Mouse (Mus musculus) embryo, embryonic 9.5 days (tissue): ENCODE measurements at regions not wholly inside any gene's neighbourhood (a gene's known extent, or its start where the extent isn't known, plus 50 kb on each side); places are given as distances from the start of the nearest gene placed in this dataset.

ENCODE experiments used
- DNase-seq: peaks from one replicate; pipeline ENCODE4 v3.0.0-alpha.2; 2017; ENCODE audit errors: extremely low spot score

DNA sequence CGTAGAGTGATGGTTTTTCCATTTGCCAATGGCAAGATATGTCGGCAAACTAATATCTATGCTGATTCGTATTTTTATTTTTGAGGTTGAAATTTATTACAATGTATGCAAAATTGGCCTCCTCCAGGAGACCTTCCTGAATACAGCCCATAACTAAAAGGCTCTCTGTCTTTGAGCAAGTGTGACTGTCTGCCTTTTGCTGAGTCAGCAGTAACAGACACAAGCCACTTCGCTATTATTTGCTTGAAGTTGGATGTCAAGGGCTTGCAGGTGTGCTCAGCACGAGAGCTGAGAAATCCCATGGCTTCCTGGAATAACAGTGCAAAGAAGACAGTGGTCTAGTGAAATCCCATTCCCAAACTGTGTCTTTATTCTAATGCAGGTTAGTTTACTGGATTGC is 56.9 kb downstream of the Dmrt2 start:
- no peak for DNase-seq

- DNase-seq = no peak
Observed at GRCm38 (mm10) chr19:25729633-25730032, 57.4 kb downstream of the Dmrt2 start.

DNA sequence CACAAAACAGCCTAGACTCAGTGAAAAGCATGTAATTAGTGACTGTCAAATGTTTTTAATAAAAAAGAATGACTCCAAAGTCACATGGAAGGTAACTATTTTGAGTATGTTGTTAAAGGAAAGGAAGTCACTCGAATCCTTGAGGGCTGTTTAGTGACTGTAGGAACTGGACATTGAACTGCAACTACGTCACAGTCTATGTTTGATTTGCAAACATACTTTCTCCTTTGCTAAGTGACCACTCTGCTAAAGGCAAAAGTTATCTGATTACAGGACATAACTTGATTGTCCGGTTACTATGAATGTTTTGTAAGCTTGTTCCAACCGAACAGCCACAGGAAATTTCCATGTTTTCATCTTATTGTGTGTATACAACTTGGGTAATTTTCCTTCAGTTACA is 106.2 kb downstream of the Dmrt2 start:
- no peak for DNase-seq

GRCm38 (mm10) chr19:25779356-25779755 is 107.1 kb downstream of the Dmrt2 start:
- DNase-seq = peak; percentile 40

- no peak for DNase-seq
Observed at GRCm38 (mm10) chr19:25781314-25781713, 109.1 kb downstream of the Dmrt2 start.

- no peak for DNase-seq
Observed at GRCm38 (mm10) chr19:25802692-25803091, 130.5 kb downstream of the Dmrt2 start.

DNA sequence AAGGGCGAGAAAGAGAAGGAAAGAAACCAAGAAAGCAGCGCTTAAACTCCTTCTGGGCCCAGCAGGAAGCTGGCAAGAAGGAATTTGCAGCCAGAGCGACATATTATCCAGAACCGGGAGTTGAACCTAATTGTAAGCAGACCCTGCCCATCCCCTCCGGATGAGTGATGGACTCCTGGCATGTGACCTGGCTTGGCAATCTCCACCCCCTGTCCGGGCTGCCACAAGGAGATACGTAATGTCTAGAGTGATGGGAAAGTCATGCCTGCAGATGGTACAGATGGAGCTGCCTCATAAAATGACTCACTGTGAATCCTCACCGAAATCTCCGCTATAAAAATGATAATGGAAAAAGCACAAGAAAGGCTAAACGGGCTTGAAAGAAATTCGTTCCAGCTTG is 133.1 kb downstream of the Dmrt2 start:
- DNase-seq = peak; percentile 41

GRCm38 (mm10) chr19:25813651-25814050 is 141.4 kb downstream of the Dmrt2 start:
- no peak for DNase-seq

GRCm38 (mm10) chr19:25845158-25845557 is 172.9 kb downstream of the Dmrt2 start:
- DNase-seq = no peak

GRCm38 (mm10) chr19:25856344-25856743 is 184.1 kb downstream of the Dmrt2 start:
- no peak for DNase-seq

DNA sequence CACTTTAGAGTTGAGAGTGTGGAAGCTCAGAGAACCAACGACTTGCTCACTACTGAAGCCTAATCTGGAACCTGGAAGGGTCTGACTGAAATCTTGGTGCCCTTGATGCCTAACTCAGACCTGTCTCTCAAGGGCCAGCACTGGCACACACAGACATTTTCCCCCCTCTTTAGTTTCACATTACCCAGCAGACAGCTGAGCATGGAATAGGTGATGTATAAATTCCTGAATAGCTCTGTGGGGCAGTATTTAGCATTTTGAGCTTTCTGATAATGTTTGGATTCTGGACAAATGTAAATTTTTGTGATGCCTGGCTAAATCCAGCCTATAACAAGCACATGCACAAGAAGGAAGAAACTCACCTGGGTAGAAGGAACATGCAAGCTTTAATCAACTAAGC is 191.1 kb downstream of the Dmrt2 start:
- no peak for DNase-seq

- no peak for DNase-seq
Observed at GRCm38 (mm10) chr19:25906721-25907120, 234.5 kb downstream of the Dmrt2 start.

DNA sequence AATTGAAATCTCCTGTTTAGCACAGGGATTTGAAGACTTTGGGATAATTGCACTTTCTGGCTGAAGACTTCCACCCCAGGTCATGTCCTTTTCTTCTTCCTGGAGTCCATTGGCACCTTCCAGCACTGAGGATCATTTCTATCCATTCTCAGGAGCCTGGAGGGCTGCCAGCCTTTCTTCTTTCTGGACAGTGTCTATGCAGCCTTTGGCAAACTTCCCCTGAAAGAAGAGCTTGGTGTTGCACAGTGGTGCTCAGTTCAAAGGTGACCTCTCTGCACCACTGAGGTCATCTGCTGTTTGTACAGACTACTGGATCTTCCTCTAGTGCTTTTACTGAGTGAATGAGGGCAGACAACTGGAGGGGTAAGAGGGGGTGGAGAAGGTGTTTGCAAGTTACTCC is 249.8 kb downstream of the Dmrt2 start:
- no peak for DNase-seq

DNA sequence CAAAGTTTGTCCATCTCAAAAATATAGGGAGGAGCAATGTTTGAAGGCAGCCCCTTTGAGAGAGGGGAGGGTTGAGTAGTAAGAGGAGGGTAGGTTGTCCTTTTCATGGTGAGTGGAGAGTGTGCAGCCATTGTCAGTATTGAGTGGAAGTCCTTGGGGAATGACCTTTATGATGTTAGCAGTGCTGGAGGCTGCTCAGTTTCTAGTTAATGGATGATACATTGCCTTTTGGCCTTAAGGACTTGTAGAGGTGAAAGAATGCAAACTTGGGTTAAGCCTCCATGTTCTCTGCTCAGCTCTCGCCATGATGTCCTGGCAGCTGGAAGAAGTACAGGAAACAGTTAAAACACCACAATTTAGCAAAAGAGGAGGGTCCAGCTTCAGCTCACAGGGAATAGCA is 250.6 kb downstream of the Dmrt2 start:
- DNase-seq = no peak

DNA sequence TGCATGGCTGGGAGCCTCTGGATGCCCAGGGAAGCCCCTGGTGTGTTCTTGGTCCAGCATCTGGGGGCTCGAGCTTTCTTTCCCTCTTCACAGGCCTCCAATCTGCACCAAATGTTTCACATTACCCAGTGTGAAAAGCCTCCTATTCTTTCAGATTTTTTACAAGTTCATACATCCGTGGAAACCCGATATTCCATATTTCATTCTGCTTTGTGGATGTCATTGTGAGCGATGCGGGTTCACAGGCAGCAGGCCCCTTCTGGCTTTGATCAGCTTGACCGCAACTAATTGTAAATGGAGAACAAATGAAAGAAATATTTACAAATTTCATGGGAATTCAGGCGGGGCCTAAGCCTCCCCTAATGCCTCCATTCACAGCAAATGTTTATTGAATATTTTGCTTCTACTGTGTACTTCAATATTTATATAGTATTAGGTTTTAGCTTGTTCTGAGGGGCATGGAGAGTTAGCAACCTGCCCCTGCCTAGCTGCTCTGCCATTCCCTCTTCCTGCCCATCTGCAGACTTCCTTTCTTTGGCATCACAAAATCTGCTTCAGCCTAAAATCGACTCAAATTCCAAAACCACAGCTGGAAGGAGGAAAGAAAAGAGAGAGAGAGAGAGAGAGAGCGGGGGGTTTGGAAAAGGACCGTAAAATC is 251.6 kb downstream of the Dmrt2 start:
- DNase-seq = peak; percentile 16

- DNase-seq = no peak
Observed at GRCm38 (mm10) chr19:25924385-25924769, 252.2 kb downstream of the Dmrt2 start.

DNA sequence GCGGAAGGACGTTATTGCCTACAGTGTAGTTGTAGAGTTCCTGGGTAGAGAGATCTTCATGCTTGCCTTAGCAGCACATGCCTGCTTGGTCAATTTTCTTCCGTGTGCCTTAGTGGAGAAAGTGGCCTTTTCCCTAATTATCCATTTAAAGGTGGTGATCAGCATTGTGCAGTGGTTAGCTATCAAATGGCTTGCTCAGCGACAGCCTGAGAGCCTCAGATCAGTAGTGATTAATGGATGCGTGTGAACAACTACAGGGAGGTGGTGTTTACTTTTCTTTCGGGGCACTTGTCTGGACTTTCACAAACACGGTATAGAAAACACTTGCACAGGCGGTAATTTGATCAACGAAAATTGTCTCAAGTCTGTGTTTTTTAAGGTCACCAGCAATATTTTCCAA is 255.0 kb downstream of the Dmrt2 start:
- no peak for DNase-seq

GRCm38 (mm10) chr19:25937343-25937742 is 265.1 kb downstream of the Dmrt2 start:
- peak; percentile 25 for DNase-seq

DNA sequence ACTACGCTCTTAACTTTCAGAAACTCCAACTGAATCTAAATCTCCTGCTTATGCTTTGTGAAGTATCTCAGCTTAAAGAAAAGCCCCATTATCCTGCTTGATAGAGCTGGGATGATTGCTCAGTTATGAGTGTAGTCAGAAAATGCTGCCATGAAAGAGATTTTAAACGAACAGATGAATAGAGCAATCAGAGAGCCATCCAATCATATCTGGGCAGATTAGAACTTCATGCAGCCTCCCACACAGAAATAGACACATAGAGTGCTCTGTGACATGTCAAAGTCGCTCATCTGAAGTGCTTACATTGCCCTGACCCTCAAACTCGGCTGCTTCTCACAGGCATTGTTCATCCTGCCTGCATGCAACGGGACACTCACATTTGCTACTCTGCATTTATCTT is 299.0 kb downstream of the Dmrt2 start:
- no peak for DNase-seq

DNA sequence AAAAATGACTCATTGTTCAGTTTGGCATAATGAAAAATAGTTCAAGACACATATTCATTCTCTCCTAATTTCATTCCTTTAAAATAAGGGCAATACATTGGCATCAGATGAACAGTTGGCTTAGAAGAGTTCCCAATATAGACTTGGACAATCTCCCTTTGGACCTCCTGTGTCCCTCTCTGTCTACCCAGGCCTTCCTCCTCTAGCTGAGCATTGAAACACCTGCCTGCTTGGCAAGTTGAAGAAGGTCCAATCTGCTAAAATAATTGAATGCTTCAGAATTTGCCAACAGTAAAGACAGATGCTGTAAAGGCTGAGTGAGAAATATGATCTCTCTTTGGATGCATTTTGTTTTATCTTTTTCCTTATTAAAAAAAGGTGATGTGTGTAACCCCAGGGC is 303.0 kb downstream of the Dmrt2 start:
- DNase-seq = no peak

DNA sequence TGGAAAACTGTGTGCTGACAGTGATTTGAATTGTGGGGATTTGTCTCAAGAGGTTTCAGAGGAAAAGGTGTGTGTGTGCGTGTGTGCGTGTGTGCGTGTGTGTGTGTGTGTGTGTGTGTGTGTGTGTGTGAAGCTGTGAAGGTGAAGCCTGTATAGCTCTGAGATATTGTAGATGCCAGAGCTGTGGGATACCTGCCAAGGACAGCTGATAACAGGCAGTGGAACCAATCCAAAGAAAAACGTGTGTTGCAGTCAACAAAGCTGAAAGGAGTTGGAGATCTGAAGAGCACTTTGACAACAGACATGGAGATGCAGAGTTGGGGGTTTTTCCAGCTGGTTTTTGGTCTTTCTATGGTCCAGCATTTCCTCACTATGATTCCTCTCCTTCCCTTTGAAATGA is 308.1 kb downstream of the Dmrt2 start:
- no peak for DNase-seq

- DNase-seq = no peak
Observed at GRCm38 (mm10) chr19:26014620-26015180, 342.5 kb downstream of the Dmrt2 start.

DNA sequence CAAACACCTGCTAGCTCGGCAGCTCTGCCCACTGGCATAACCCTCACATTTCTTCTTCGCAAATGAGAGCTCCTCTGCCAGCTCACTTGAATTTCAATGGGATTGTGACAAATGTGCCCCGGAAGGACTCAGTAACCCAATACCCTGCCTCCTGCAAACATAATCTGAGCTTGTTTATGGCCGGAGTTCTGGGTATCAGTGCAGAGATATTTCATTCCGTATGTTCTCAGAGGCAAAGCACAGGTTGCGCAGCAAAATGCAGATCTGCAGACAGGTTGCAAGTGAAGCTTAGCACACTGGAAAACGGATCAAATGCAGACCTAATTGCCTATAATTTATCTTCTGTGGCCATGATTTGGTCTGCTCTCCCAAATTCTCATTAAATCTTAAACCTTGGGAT is 348.9 kb downstream of the Dmrt2 start:
- DNase-seq = no peak

DNA sequence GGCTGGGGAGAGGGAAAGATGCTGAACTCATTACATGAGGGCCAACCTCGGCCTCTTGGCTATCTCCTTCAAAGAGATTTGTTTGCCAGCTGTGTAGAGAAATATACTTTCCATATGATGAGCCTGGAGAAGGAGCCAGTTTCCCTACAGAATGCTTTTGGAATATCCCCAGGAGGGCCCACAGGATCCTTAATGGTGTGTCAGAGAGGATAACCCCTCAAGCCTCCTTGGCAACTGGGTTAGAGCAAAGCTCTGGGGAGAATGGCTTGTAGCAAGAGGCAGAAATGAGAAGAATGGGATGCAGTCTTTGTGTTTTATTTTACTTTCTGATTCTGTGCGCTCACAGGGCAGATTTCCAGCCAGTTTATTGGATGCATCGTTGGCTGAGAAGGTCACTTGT is 353.9 kb downstream of the Dmrt2 start:
- no peak for DNase-seq
